Mouse (Mus musculus): ENCODE data around the gene Kiss1. TPM values are rescaled to one million over a fixed set of nuclear protein-coding genes. Genes with fewer than 3 reads are reported as not detected.
A peak's percentile ranks its signal among the peaks of the same experiment; 100 is the strongest.

Gene Kiss1
- polyA plus RNA-seq, 1 experiment from 2014 or later: not detected

GRCm38 (mm10) chr1:133287051-133287450 lies 34.6 kb upstream of the Kiss1 start:
- 87% methylated on average over 4 of the region's 4 CpGs for WGBS
- ATAC-seq (replicated peaks; ENCODE audit: insufficient number of reproducible peaks, low FRiP score, low TSS enrichment, low read depth) (no peak), DNase-seq (ENCODE audit: low spot score) (no peak)
- Histone ChIP-seq H3K36me3 (replicated peaks; ENCODE audit: control insufficient read depth, insufficient read depth, low read depth, low read length) (no peaks in the 10 kb centered on the region), H3K27ac (replicated peaks; ENCODE audit: low read depth, low read length) (no peak overlapping the region), H3K4me1 (ENCODE audit: control insufficient read depth, insufficient read depth, low read length) (no peaks in the 10 kb centered on the region), H3K4me3 (ENCODE audit: low read depth, low read length) (no peak overlapping the region), H3K9ac (replicated peaks; ENCODE audit: low read length) (no peak overlapping the region), H3K9me3 (replicated peaks; ENCODE audit: control insufficient read depth, low read length) (no peaks in the 10 kb centered on the region), H3K27me3 (ENCODE audit: control insufficient read depth, insufficient read depth, low read length) (no peaks in the 10 kb centered on the region), H3K4me2 (ENCODE audit: low read depth, low read length) (no peak overlapping the region)

DNA sequence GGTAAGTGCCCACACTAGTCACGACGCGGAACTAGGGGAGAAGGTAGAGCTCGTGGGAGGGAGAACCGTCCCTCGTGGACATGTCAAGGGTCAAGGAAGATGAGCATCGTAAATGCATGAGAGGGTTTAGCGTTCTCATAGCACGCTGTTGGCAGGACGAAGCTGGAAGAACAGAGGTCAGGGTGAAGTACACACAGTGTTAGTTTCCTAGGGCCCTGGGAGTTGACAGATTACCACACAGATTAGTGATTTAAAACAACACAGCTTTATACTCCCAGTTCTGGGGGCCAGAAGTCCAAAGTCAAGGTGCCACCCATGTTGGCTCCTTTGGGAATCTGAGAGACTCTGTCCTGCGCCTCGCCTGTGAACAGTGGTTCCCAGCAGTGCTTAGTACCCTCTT lies 33.8 kb upstream of the Kiss1 start:
- DNase-seq (ENCODE audit: low spot score): no peak
- Histone ChIP-seq H3K4me2 (ENCODE audit: low read depth, low read length) (no peak overlapping the region), H3K27ac (replicated peaks; ENCODE audit: low read depth, low read length) (no peak overlapping the region), H3K9me3 (replicated peaks; ENCODE audit: control insufficient read depth, low read length) (no peaks in the 10 kb centered on the region), H3K27me3 (ENCODE audit: control insufficient read depth, insufficient read depth, low read length) (no peaks in the 10 kb centered on the region), H3K36me3 (replicated peaks; ENCODE audit: control insufficient read depth, insufficient read depth, low read depth, low read length) (no peaks in the 10 kb centered on the region), H3K9ac (replicated peaks; ENCODE audit: low read length) (no peak overlapping the region), H3K4me1 (ENCODE audit: control insufficient read depth, insufficient read depth, low read length) (no peaks in the 10 kb centered on the region), H3K4me3 (ENCODE audit: low read depth, low read length) (no peak overlapping the region)
- 90% methylated on average over 12 of the region's 12 CpGs for WGBS
- no peak for ATAC-seq (replicated peaks; ENCODE audit: insufficient number of reproducible peaks, low FRiP score, low TSS enrichment, low read depth)

DNA sequence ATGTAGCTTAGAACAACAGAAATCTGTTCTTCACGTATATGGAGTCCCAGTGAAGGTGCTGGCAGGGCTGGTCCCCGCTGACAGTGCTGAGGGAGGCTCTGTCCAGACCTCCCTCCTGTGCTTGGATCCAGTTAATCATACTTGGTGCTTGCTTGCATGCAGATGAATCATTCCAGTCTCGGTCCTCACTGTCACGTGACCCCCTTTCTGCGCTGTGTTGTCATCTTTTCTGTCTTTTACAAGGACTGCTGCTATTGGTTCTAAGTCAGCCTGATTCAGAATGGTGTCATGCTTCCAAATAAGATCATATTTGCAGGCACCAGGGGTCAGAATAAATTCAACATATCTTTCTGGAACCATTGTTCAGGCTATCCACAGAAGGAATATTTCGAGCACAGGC lies 29.8 kb upstream of the Kiss1 start:
- H3K4me2 ChIP-seq (ENCODE audit: low read depth, low read length): no peak overlapping the region
- ATAC-seq (replicated peaks; ENCODE audit: insufficient number of reproducible peaks, low FRiP score, low TSS enrichment, low read depth): no peak
- H3K9ac ChIP-seq (replicated peaks; ENCODE audit: low read length): no peak overlapping the region
- H3K4me3 ChIP-seq (ENCODE audit: low read depth, low read length): no peak overlapping the region
- H3K9me3 ChIP-seq (replicated peaks; ENCODE audit: control insufficient read depth, low read length): no peaks in the 10 kb centered on the region
- no peak overlapping the region for H3K27ac ChIP-seq (replicated peaks; ENCODE audit: low read depth, low read length)
- H3K36me3 ChIP-seq (replicated peaks; ENCODE audit: control insufficient read depth, insufficient read depth, low read depth, low read length): no peaks in the 10 kb centered on the region
- H3K4me1 ChIP-seq (ENCODE audit: control insufficient read depth, insufficient read depth, low read length): no peaks in the 10 kb centered on the region; the same call in 1 of the 2 replicates
- 88% methylated on average over 6 of the region's 6 CpGs for WGBS
- H3K27me3 ChIP-seq (ENCODE audit: control insufficient read depth, insufficient read depth, low read length): no peaks in the 10 kb centered on the region
- no peak for DNase-seq (ENCODE audit: low spot score)

- H3K36me3 ChIP-seq (replicated peaks; ENCODE audit: control insufficient read depth, insufficient read depth, low read depth, low read length): no peaks in the 10 kb centered on the region
These were observed 29.1 kb upstream of the Kiss1 start for GRCm38 (mm10) chr1:133292608-133293007.

GRCm38 (mm10) chr1:133296376-133296775 lies 25.3 kb upstream of the Kiss1 start:
- no peak overlapping the region for H3K4me3 ChIP-seq (ENCODE audit: low read depth, low read length)
- H3K4me1 ChIP-seq (ENCODE audit: control insufficient read depth, insufficient read depth, low read length): no peaks in the 10 kb centered on the region; the same call in 1 of the 2 replicates
- H3K27ac ChIP-seq (replicated peaks; ENCODE audit: low read depth, low read length): no peak overlapping the region
- H3K9ac ChIP-seq (replicated peaks; ENCODE audit: low read length): no peak overlapping the region
- no peaks in the 10 kb centered on the region for H3K9me3 ChIP-seq (replicated peaks; ENCODE audit: control insufficient read depth, low read length)
- WGBS: 88% methylated on average over 9 of the region's 9 CpGs
- no peaks in the 10 kb centered on the region for H3K36me3 ChIP-seq (replicated peaks; ENCODE audit: control insufficient read depth, insufficient read depth, low read depth, low read length)
- no peaks in the 10 kb centered on the region for H3K27me3 ChIP-seq (ENCODE audit: control insufficient read depth, insufficient read depth, low read length)
- H3K4me2 ChIP-seq (ENCODE audit: low read depth, low read length): no peak overlapping the region
- no peak for DNase-seq (ENCODE audit: low spot score)
- no peak for ATAC-seq (replicated peaks; ENCODE audit: insufficient number of reproducible peaks, low FRiP score, low TSS enrichment, low read depth)

More at GRCm38 (mm10) chr1:133292608-133293007, 29.1 kb upstream of the Kiss1 start:
- Histone ChIP-seq H3K9ac (replicated peaks; ENCODE audit: low read length) (no peak overlapping the region), H3K27me3 (ENCODE audit: control insufficient read depth, insufficient read depth, low read length) (no peaks in the 10 kb centered on the region), H3K9me3 (replicated peaks; ENCODE audit: control insufficient read depth, low read length) (no peaks in the 10 kb centered on the region), H3K27ac (replicated peaks; ENCODE audit: low read depth, low read length) (no peak overlapping the region), H3K4me1 (ENCODE audit: control insufficient read depth, insufficient read depth, low read length) (no peaks in the 10 kb centered on the region; the same call in 1 of the 2 replicates), H3K4me2 (ENCODE audit: low read depth, low read length) (no peak overlapping the region), H3K4me3 (ENCODE audit: low read depth, low read length) (no peak overlapping the region)
- no peak for ATAC-seq (replicated peaks; ENCODE audit: insufficient number of reproducible peaks, low FRiP score, low TSS enrichment, low read depth)
- DNase-seq (ENCODE audit: low spot score): no peak

DNA sequence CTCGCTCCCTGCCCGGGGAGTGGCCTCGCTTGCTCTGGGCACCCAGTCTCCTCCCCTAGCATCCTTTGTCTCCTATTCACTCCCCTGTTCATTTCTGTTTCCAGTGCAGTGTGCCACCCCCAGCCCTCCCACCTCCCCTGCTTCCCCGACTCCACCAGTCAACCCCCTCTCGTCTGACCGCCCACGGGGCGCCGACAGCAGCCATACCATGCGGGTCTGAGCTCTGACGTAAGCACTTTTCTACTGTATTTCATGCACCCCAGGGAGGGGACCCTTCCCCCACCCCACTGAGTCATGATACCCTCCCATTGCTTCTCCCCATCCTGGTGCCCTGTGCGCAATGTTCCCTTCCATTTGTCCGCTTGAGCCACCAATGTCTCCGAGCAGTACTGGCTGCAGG lies 22.9 kb upstream of the Kiss1 start:
- 39% methylated on average over 14 of the region's 14 CpGs for WGBS
- H3K4me3 ChIP-seq (ENCODE audit: low read depth, low read length): no peak overlapping the region
- no peaks in the 10 kb centered on the region for H3K27me3 ChIP-seq (ENCODE audit: control insufficient read depth, insufficient read depth, low read length)
- ATAC-seq (replicated peaks; ENCODE audit: insufficient number of reproducible peaks, low FRiP score, low TSS enrichment, low read depth) (no peak), DNase-seq (ENCODE audit: low spot score) (no peak)
- H3K9ac ChIP-seq (replicated peaks; ENCODE audit: low read length): 0 out of 2 replicates have a peak overlapping the region, but pooled peaks have one; percentile 13
- no peaks in the 10 kb centered on the region; the same call in 1 of the 2 replicates for H3K4me1 ChIP-seq (ENCODE audit: control insufficient read depth, insufficient read depth, low read length)
- no peak overlapping the region; the same call in 1 of the 2 replicates for H3K4me2 ChIP-seq (ENCODE audit: low read depth, low read length)
- H3K27ac ChIP-seq (replicated peaks; ENCODE audit: low read depth, low read length): no peak overlapping the region
- H3K36me3 ChIP-seq (replicated peaks; ENCODE audit: control insufficient read depth, insufficient read depth, low read depth, low read length): no peaks in the 10 kb centered on the region
- H3K9me3 ChIP-seq (replicated peaks; ENCODE audit: control insufficient read depth, low read length): no peaks in the 10 kb centered on the region

DNA sequence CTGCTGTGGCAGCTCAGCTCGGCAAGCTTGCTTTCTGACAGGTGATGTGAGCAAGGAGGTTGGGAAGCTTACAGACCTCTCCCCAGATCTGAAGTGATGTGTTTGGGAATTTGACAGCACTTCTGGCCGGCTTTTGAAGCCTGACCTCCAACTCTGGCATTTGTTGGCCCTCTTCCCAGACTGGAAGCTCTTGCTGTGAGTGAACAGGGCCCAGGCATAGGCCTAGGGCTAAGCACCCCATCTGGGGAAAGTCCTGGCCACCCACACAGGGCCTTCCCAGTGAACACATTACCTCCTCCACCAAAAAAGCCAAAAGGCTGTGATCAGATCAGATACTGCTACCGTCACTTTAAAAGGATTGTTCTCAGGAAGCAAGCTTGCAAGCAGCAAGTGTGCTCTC lies 19.1 kb upstream of the Kiss1 start:
- Histone ChIP-seq H3K27me3 (ENCODE audit: control insufficient read depth, insufficient read depth, low read length) (no peaks in the 10 kb centered on the region), H3K9ac (replicated peaks; ENCODE audit: low read length) (no peak overlapping the region), H3K9me3 (replicated peaks; ENCODE audit: control insufficient read depth, low read length) (no peaks in the 10 kb centered on the region), H3K4me1 (ENCODE audit: control insufficient read depth, insufficient read depth, low read length) (no peaks in the 10 kb centered on the region), H3K4me3 (ENCODE audit: low read depth, low read length) (no peak overlapping the region), H3K4me2 (ENCODE audit: low read depth, low read length) (no peak overlapping the region), H3K27ac (replicated peaks; ENCODE audit: low read depth, low read length) (no peak overlapping the region), H3K36me3 (replicated peaks; ENCODE audit: control insufficient read depth, insufficient read depth, low read depth, low read length) (no peaks in the 10 kb centered on the region)
- DNase-seq (ENCODE audit: low spot score) (no peak), ATAC-seq (replicated peaks; ENCODE audit: insufficient number of reproducible peaks, low FRiP score, low TSS enrichment, low read depth) (no peak)
- 52% methylated on average over 3 of the region's 3 CpGs for WGBS

- no peak overlapping the region for H3K27ac ChIP-seq (replicated peaks; ENCODE audit: low read depth, low read length)
- ATAC-seq (replicated peaks; ENCODE audit: insufficient number of reproducible peaks, low FRiP score, low TSS enrichment, low read depth) (no peak), DNase-seq (ENCODE audit: low spot score) (peak; percentile 69)
- no peak overlapping the region for H3K9ac ChIP-seq (replicated peaks; ENCODE audit: low read length)
- no peak overlapping the region for H3K4me3 ChIP-seq (ENCODE audit: low read depth, low read length)
- no peaks in the 10 kb centered on the region for H3K36me3 ChIP-seq (replicated peaks; ENCODE audit: control insufficient read depth, insufficient read depth, low read depth, low read length)
- H3K9me3 ChIP-seq (replicated peaks; ENCODE audit: control insufficient read depth, low read length): no peaks in the 10 kb centered on the region
- H3K4me2 ChIP-seq (ENCODE audit: low read depth, low read length): no peak overlapping the region
- 0 out of 2 replicates have a peak, but pooled peaks cover under 1% of the 10 kb centered on the region for H3K4me1 ChIP-seq (ENCODE audit: control insufficient read depth, insufficient read depth, low read length)
- WGBS: 11% methylated on average over 4 of the region's 4 CpGs
- H3K27me3 ChIP-seq (ENCODE audit: control insufficient read depth, insufficient read depth, low read length): no peaks in the 10 kb centered on the region
These were observed 14.8 kb upstream of the Kiss1 start for GRCm38 (mm10) chr1:133306842-133307241.

Data from embryonic facial prominence, embryonic 11.5 days (tissue).